Mouse (Mus musculus): ENCODE measurements around the gene Il17c.

DNA sequence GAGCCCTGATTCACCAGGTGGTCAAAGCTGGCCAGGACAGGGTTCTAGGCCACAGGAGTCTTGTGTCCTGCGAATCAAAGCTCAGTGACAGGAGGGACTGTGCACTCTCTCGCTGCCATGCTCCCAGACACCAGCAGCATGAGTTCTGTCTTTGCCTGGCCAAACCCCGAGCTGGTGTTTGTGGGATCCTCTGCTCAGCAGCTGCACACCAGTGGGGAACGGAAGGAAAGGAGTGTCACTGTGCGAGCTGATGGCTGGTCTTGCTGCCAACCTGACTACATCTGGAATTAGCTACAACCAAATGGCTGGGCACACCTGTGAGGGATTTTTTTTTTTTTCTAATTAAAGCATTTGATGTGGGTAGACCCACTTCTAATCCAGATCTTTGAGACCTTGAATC, 48.9 kb downstream of the Il17c start:
- TF ChIP-seq TAL1 (IDR thresholded peaks at IDR 0.05; ENCODE audit: low read length) (no peak), GATA1 (IDR thresholded peaks at IDR 0.05; ENCODE audit: low read length) (no peak)
